Mouse (Mus musculus) embryonic facial prominence, embryonic 15.5 days (tissue): ENCODE results near the gene Rab21. TPM values are rescaled to one million over a fixed set of nuclear protein-coding genes. Genes with fewer than 3 reads are reported as not detected.

ENCODE experiments used
- ATAC-seq: fragments of 200-750 bp; cut with Nextera tagmentation; 2 replicates; pipeline ENCODE4 v1.8.0; 2017; ENCODE audit warnings: low read depth, moderate TSS enrichment; ENCODE audit not compliant: insufficient number of reproducible peaks, low FRiP score, low TSS enrichment
- H3K27ac ChIP-seq: fragments of 300-500 bp; sonication (generic); replicated peaks from 2 replicates; pipeline ENCODE4 v1.5.1; 2015; ENCODE audit warnings: mild to moderate bottlenecking, inconsistent platforms
- H3K27me3 ChIP-seq: fragments of 300-500 bp; sonication (generic); 2 replicates; pipeline ENCODE4 v1.6.1; 2015; ENCODE audit warnings: inconsistent platforms
- H3K36me3 ChIP-seq: fragments of 300-500 bp; sonication (generic); 2 replicates; pipeline ENCODE4 v1.6.1; 2015; ENCODE audit warnings: mild to moderate bottlenecking, inconsistent platforms
- H3K4me1 ChIP-seq: fragments of 300-500 bp; sonication (generic); 2 replicates; pipeline ENCODE4 v1.6.1; 2015; ENCODE audit warnings: inconsistent platforms
- H3K4me2 ChIP-seq: fragments of 300-500 bp; sonication (generic); replicated peaks from 2 replicates; pipeline ENCODE4 v1.6.1; 2015; ENCODE audit warnings: mild to moderate bottlenecking, inconsistent platforms
- H3K4me3 ChIP-seq: fragments of 300-500 bp; sonication (generic); replicated peaks from 2 replicates; pipeline ENCODE4 v1.5.1; 2015; ENCODE audit warnings: mild to moderate bottlenecking, inconsistent platforms
- H3K9ac ChIP-seq: fragments of 300-500 bp; sonication (generic); 2 replicates; pipeline ENCODE4 v1.6.1; 2015; ENCODE audit warnings: inconsistent platforms
- H3K9me3 ChIP-seq: fragments of 300-500 bp; sonication (generic); replicated peaks from 2 replicates; pipeline ENCODE4 v1.6.1; 2016; ENCODE audit warnings: inconsistent platforms
- WGBS: fragments of 180-500 bp; shearing (Covaris S2); methylation state at CpG from one replicate; pipeline ENCODE4 v1.1.7; 2015; 5-methylcytosine and 5-hydroxymethylcytosine counted together
- polyA plus RNA-seq: library from polyadenylated mRNA; unstranded; fragments of >200 nt; fragmentation: Nextera tagmentation; extraction: Ambion mirVana; gene quantifications from 2 replicates; pipeline ENCODE4 v1.2.1, GENCODE M21; 2015

Rab21 gene
- polyA plus RNA-seq, 1 experiment from 2014 or later = 4.6 TPM

DNA sequence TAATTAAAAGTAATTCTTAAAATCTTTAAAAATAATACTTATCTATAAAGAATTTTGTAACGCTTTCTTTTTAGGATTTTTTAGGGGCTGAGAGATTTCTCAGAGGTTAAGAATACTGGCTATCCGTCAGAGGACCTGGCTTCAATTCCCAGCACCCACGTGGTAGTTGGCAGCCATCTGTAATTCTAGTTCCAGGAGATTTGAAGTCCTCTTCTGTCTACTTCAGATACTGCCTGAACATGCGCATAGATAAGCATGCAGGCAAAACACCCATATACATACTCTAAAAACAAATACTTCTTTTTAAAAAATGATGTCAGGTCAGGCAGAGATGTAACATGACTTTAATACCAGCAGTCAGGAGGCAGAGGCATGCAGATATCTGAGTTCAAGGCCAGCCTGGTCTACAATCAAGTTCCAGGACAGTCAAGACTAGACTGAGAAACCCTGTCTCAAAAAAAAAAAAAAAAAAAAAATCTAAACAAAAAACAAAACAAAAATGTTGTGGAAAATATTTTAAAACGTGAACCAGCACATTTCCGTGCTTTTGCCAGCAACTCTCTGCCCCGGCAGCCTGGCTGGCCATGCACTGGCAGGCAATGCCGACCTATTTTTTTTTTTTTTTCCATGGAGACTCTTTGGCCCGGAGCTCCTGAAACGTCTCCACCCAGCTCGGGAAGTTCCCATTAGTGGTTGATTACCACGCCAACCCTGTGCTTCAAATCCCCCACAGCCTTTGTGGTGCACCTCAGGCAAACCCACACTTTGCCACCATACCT lies 44.6 kb downstream of the Rab21 start:
- 79% methylated on average over 12 of the region's 12 CpGs for WGBS
- H3K9ac ChIP-seq = no peak overlapping the region
- H3K9me3 ChIP-seq = no peaks in the 10 kb centered on the region
- no peaks in the 10 kb centered on the region for H3K4me1 ChIP-seq
- H3K27me3 ChIP-seq = no peaks in the 10 kb centered on the region
- no peaks in the 10 kb centered on the region for H3K36me3 ChIP-seq
- H3K4me3 ChIP-seq = no peak overlapping the region
- H3K4me2 ChIP-seq = no peak overlapping the region
- H3K27ac ChIP-seq = no peak overlapping the region
- no peak for ATAC-seq

DNA sequence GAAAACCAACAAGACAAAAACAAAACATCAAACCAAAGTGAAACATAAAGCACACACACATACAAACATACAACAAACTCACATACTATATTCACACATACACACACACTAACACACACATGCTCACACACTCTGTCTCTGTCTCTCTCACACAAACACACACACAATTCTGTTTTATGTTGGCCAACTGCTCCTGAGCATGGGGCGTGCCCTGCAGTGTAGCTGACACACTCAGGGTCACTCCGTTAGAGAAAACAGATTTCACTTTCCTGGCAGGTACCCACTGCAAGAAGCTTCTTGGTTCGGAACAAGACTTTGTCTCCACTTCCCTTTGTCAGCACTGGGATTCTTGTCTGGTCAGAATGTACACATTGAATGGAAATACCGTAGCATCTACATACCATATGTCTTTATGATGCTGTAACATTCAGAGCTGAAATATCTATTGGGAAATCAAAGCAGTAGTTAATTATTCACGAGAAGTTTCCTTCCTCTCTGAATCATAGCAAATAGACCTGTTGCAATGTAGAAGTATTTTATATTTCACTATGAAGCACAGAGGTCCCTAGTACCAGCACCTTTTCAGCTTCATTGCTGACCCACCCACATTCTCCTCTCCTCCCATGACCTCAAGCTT lies 52.4 kb downstream of the Rab21 start:
- Histone ChIP-seq H3K4me2 (no peak overlapping the region), H3K4me3 (no peak overlapping the region), H3K27ac (no peak overlapping the region), H3K36me3 (no peaks in the 10 kb centered on the region), H3K9me3 (no peaks in the 10 kb centered on the region), H3K27me3 (no peaks in the 10 kb centered on the region), H3K4me1 (no peaks in the 10 kb centered on the region), H3K9ac (no peak overlapping the region)
- ATAC-seq = no peak
- 62% methylated on average over 5 of the region's 5 CpGs for WGBS

- H3K36me3 ChIP-seq = no peaks in the 10 kb centered on the region
- no peak overlapping the region for H3K27ac ChIP-seq
- no peak overlapping the region for H3K9ac ChIP-seq
- 89% methylated on average over 2 of the region's 2 CpGs for WGBS
- H3K4me3 ChIP-seq = no peak overlapping the region
- H3K4me1 ChIP-seq = no peaks in the 10 kb centered on the region
- no peak for ATAC-seq
- H3K27me3 ChIP-seq = no peaks in the 10 kb centered on the region
- H3K9me3 ChIP-seq = no peaks in the 10 kb centered on the region
- H3K4me2 ChIP-seq = no peak overlapping the region
Observed at GRCm38 (mm10) chr10:115262261-115262660, 53.1 kb downstream of the Rab21 start.

DNA sequence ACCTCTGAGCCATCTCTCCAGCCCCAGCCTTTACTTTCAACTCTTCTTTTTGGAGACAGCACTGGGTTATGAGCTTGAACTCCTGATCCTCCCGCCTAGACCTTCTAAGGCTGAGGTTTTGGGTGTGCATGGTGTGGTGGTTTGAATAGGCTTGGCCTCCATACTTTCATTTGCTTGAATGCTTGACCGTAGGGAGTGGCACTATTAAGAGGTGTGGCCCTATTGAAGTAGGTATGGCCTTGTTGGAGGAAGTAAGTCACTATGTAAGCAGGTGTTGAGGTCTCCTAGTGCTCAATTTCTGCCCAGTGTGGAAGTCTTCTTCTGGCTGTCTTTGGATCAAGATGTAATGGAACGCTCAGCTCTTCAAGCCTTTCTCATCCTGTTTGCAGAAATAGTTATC lies 54.0 kb downstream of the Rab21 start:
- ATAC-seq = no peak
- H3K27ac ChIP-seq = no peak overlapping the region
- H3K9me3 ChIP-seq = no peaks in the 10 kb centered on the region
- H3K36me3 ChIP-seq = no peaks in the 10 kb centered on the region
- no peaks in the 10 kb centered on the region for H3K27me3 ChIP-seq
- H3K9ac ChIP-seq = no peak overlapping the region
- H3K4me3 ChIP-seq = no peak overlapping the region
- no peak overlapping the region for H3K4me2 ChIP-seq
- 82% methylated on average over 3 of the region's 3 CpGs for WGBS
- no peaks in the 10 kb centered on the region for H3K4me1 ChIP-seq

- Histone ChIP-seq H3K36me3 (no peaks in the 10 kb centered on the region), H3K27ac (no peak overlapping the region), H3K9ac (no peak overlapping the region), H3K4me1 (peaks cover 7% of the 10 kb centered on the region; the same call in 1 of the 2 replicates), H3K4me3 (no peak overlapping the region), H3K9me3 (no peaks in the 10 kb centered on the region), H3K27me3 (no peaks in the 10 kb centered on the region), H3K4me2 (no peak overlapping the region)
- 79% methylated on average over 5 of the region's 5 CpGs for WGBS
- ATAC-seq = no peak
Observed at GRCm38 (mm10) chr10:115256162-115256561, 59.2 kb downstream of the Rab21 start.

DNA sequence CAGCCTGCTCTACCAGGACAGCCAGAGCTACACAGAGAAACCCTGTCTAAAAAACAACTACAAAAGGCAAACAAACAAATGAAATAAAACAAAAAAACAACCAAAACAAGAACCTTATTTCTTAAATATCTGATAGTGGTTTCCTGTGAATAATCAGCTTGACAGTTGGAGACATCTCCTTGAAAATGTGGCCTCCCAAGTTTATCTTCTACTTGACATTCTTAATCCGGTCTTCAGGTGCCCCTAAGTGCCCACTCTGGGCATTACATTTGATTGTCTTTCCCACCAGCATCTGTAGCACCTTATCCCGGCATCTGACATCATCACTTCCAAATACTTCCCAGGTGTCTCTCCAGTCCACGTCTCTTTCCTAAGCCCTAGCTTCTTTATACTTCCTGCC lies 61.9 kb downstream of the Rab21 start:
- Histone ChIP-seq H3K27me3 (no peaks in the 10 kb centered on the region), H3K27ac (no peak overlapping the region), H3K4me3 (no peak overlapping the region), H3K9me3 (no peaks in the 10 kb centered on the region), H3K4me1 (peaks cover 21% of the 10 kb centered on the region), H3K4me2 (no peak overlapping the region), H3K9ac (no peak overlapping the region), H3K36me3 (no peaks in the 10 kb centered on the region)
- no peak for ATAC-seq
- WGBS = 62% methylated on average over 3 of the region's 3 CpGs

DNA sequence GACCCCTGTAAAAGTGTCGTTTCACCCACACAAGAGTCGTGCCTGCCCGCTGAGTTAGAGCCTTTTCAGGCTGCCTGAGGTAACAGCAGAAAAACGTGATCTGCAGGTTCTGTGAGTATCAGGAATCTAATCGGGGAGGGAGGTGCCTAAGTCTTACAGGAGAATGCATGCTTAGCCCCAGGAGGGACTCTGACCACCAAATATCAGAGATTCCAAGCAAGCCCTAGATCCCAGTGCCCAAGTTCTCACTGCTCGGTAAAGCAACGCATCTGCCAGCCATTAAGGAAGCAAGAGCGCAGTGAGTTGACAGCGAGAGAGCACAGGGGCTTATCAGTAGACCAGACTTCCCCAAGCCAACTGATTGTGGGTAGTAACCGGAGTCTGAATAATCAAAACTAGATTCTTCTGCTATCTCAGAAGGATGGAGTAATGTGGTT lies 63.1 kb downstream of the Rab21 start:
- H3K9me3 ChIP-seq = no peaks in the 10 kb centered on the region
- peak overlapping the region; percentile 99 for H3K4me3 ChIP-seq
- peaks cover 25% of the 10 kb centered on the region for H3K4me1 ChIP-seq
- H3K27me3 ChIP-seq = no peaks in the 10 kb centered on the region
- peak overlapping the region; percentile 75 for H3K27ac ChIP-seq
- 5% methylated on average over 10 of the region's 10 CpGs for WGBS
- ATAC-seq = no peak
- H3K4me2 ChIP-seq = peak overlapping the region; percentile 70
- H3K36me3 ChIP-seq = no peaks in the 10 kb centered on the region
- peak overlapping the region; percentile 33; the same call in 1 of the 2 replicates for H3K9ac ChIP-seq

DNA sequence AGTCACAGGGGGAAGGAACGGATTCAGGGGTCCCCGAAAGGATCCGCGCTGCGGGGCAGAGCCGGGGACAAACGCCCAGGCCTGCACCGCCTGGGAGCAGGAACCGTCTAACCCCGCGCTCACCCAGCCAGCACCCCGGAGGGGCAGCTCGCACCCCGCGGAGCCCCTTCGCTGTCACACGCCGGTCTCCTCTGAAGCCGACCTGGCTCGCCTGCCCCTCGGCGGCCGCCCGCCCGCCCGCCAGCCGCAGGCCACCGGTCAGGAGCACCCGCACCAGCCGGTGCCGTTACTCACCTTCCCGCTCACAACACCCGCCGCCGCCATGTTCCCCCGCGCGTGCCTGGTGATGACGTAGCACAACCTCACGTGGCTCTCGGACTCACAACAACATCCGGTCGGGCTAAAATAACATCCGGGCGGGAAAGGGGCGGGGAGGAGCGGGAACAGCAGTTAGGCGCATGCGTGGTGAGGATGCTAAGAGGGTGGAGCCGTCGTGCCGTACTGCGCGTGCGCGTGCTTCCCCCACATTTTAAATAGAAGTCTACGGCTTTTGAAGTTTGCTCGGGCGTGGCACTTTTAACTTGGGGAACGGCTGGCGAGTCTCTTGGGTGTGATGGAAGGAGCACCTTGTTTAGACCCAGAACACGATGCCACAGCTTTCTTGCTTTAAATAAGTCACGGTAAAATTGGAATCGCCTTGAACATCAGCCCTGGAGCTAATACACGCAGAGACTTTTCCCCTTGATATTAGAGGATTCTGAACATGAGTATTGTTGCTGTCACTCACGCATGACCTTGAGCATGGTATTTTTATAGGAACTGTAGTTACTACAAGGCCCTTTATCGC lies 64.1 kb downstream of the Rab21 start, which contains the start of gene Tbc1d15:
TSS of gene Tbc1d15 (minus strand) at position 380 of the 847 bp plus-strand sequence.
- Histone ChIP-seq H3K9ac (peak within 1 kb of the TSS; percentile 77), H3K4me3 (peak within 1 kb of the TSS; percentile 99), H3K4me1 (peaks cover 25% of the 10 kb centered on the region), H3K27ac (peak within 1 kb of the TSS; percentile 75), H3K36me3 (no peaks in the 10 kb centered on the region), H3K4me2 (peak within 1 kb of the TSS; percentile 70), H3K27me3 (no peaks in the 10 kb centered on the region), H3K9me3 (no peaks in the 10 kb centered on the region)
- whole genome bisulfite sequencing = under 1% methylated on average over 67 of the region's 67 CpGs
- peak; percentile 97 for ATAC-seq

GRCm38 (mm10) chr10:115250235-115251087 lies 64.9 kb downstream of the Rab21 start:
- 22% methylated on average over 37 of the region's 38 CpGs for WGBS
- peak overlapping the region; percentile 71 for H3K27ac ChIP-seq
- no peak for ATAC-seq
- peak overlapping the region; percentile 99 for H3K4me3 ChIP-seq
- no peaks in the 10 kb centered on the region for H3K27me3 ChIP-seq
- H3K9ac ChIP-seq = peak overlapping the region; percentile 77
- no peaks in the 10 kb centered on the region for H3K36me3 ChIP-seq
- H3K4me2 ChIP-seq = peak overlapping the region; percentile 62
- H3K4me1 ChIP-seq = peaks cover 25% of the 10 kb centered on the region
- no peaks in the 10 kb centered on the region for H3K9me3 ChIP-seq

GRCm38 (mm10) chr10:115248041-115248440 lies 67.4 kb downstream of the Rab21 start:
- H3K4me3 ChIP-seq = no peak overlapping the region
- WGBS = 46% methylated on average over 7 of the region's 7 CpGs
- H3K27ac ChIP-seq = no peak overlapping the region
- H3K36me3 ChIP-seq = no peaks in the 10 kb centered on the region
- no peak overlapping the region for H3K9ac ChIP-seq
- no peaks in the 10 kb centered on the region for H3K9me3 ChIP-seq
- H3K27me3 ChIP-seq = no peaks in the 10 kb centered on the region
- H3K4me2 ChIP-seq = no peak overlapping the region
- no peak for ATAC-seq
- peaks cover 25% of the 10 kb centered on the region for H3K4me1 ChIP-seq
